Comparison of ENCODE assay signal across 9 mouse cellular contexts in the genomic region with DNA sequence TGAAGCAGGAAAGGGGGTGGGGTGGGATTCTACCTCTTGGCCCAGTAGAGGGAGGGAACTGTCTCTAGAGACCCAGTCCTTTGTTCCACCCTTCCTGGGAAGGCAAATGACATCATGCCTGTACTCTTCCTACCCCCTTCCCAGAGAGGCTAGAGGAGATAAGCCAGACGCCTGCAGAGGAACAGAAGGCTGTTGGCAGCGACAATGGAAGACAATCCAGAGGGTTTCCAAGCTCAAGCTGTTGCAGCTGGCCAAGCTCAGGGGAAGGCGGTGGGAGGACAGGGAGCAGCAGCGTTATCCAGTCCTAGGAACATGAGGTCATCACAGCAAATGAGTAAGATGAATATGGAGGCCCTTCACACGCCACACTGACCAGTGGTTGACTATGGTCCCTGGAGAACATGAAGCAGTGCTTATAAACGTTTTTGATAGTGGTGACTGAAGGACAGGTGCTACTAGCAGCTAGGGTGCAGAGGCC.
DNase-seq lines count a peak whose midpoint lies in the region; ATAC-seq and TF ChIP-seq lines count a peak whose summit lies in the region.
"Had no signal": no experiment of that assay in that cellular context is flagged by ENCODE, and none has a peak within 500 bp of the region (broad histone marks: within the 10 kb centered on the region; RNA-seq: fewer than 3 reads in every experiment).

No protein-coding gene starts in this region.

- peaks cover 24% of the 10 kb centered on the region for H3K4me1 ChIP-seq in hindbrain, embryonic 13.5 days (replicated peaks)
- peaks cover 40% of the 10 kb centered on the region for H3K4me1 ChIP-seq in small intestine, adult 2 months (ENCODE audit: control insufficient read depth, insufficient read depth, insufficient read length, low read length)

- H3K9me3 ChIP-seq in hindbrain, embryonic 13.5 days = no peaks in the 10 kb centered on the region

- no peak overlapping the region for H3K4me2 ChIP-seq in hindbrain, embryonic 13.5 days

- peak; percentile 21; the same call in 1 of the 2 replicates for TF ChIP-seq POLR2A in small intestine, adult 2 months (IDR thresholded peaks at IDR 0.05; ENCODE audit: low read depth, low read length)

- peaks cover 8% of the 10 kb centered on the region; the same call in 1 of the 2 replicates for H3K36me3 ChIP-seq in hindbrain, embryonic 13.5 days
- H3K36me3 ChIP-seq in small intestine, adult 2 months (ENCODE audit: control insufficient read depth, insufficient read depth, low read length) = peaks cover 17% of the 10 kb centered on the region

- peak; percentile 56 for ATAC-seq in hindbrain, embryonic 13.5 days (ENCODE audit: low FRiP score)

- peak overlapping the region; percentile 30 for H3K27ac ChIP-seq in hindbrain, embryonic 13.5 days
- peak overlapping the region; percentile 67 for H3K27ac ChIP-seq in small intestine, adult 2 months (ENCODE audit: insufficient read depth, low read depth, low read length)

- TF ChIP-seq CTCF in small intestine, adult 2 months (IDR thresholded peaks at IDR 0.05; ENCODE audit: extremely low read depth, insufficient read length, insufficient replicate concordance, low read depth, low read length) = no peak

- WGBS in hindbrain, embryonic 13.5 days = 37% methylated on average over 6 of the region's 6 CpGs
- WGBS in small intestine, adult 2 months = 24% methylated on average over 6 of the region's 6 CpGs

- peak; percentile 95 for DNase-seq in R1 (ENCODE audit: low read depth, low spot score)
- peak; percentile 92 for DNase-seq in cerebellum, adult 9-10 months
- peak; percentile 83 for DNase-seq in gastrocnemius, adult 18-20 months (ENCODE audit: low spot score)
- DNase-seq in layer of hippocampus, postnatal 14 days (ENCODE audit: low spot score in 2 of 2) = peak; percentile 49 to 51
- DNase-seq in lung, postnatal 36 days = peak; percentile 92
- DNase-seq in c-Kit-positive CD71-positive TER-119-positive erythroid progenitor cells, embryonic 14.5 days (ENCODE audit: low spot score) = no peak

- H3K9ac ChIP-seq in hindbrain, embryonic 13.5 days = no peak overlapping the region

- H3K27me3 ChIP-seq in hindbrain, embryonic 13.5 days = no peaks in the 10 kb centered on the region
- H3K27me3 ChIP-seq in small intestine, adult 2 months (ENCODE audit: control insufficient read depth, insufficient read depth, low read length) = no peaks in the 10 kb centered on the region

- no peak overlapping the region for H3K4me3 ChIP-seq in hindbrain, embryonic 13.5 days
- H3K4me3 ChIP-seq in small intestine, adult 2 months (ENCODE audit: low read depth, low read length) = no peak overlapping the region
- H3K4me3 ChIP-seq: erythroblast, embryonic 14.5 days had no signal
